Mouse (Mus musculus): Measurements from ENCODE around the gene Arhgdia. TPM values are rescaled to one million over a fixed set of nuclear protein-coding genes. Genes with fewer than 3 reads are reported as not detected.

Arhgdia gene
- 100 to 1,000 TPM; 326 to 340 TPM for total RNA-seq (2021)
- long read RNA-seq, experiment 1, transcript Arhgdia-202 (6 exons, 1,867 nt) = major isoform, 394 of 436 reads
- long read RNA-seq, experiment 1, transcript Arhgdia-201 (6 exons, 2,150 nt) = minor isoform, 9 of 436 reads
- long read RNA-seq, experiment 1, partial matches to known transcripts = 24 of 436 reads
- long read RNA-seq, experiment 1, other reads (novel, unspliced or antisense) = 9 of 436 reads
- long read RNA-seq, experiment 2, transcript Arhgdia-202 (6 exons, 1,867 nt) = major isoform, 162 of 259 reads
- long read RNA-seq, experiment 2, transcript Arhgdia-201 (6 exons, 2,150 nt) = minor isoform, 6 of 259 reads
- long read RNA-seq, experiment 2, partial matches to known transcripts = 3 of 259 reads
- long read RNA-seq, experiment 2, other reads (novel, unspliced or antisense) = 88 of 259 reads

GRCm38 (mm10) chr11:120581490-120582267, at the start of gene Arhgdia:
TSS of gene Arhgdia (minus strand) at chr11:120581624.
- DNase-seq (ENCODE audit: low spot score in 2 of 2) = peak; percentile 90 to 93

GRCm38 (mm10) chr11:120630401-120630871, 49.0 kb upstream of the Arhgdia start:
- peak in 1 of 2 experiments; percentile 40 for DNase-seq (ENCODE audit: low spot score in 2 of 2)

- DNase-seq (ENCODE audit: low spot score in 2 of 2) = peak; percentile 51 to 56
Measured at GRCm38 (mm10) chr11:120629911-120630310, 48.5 kb upstream of the Arhgdia start.

DNA sequence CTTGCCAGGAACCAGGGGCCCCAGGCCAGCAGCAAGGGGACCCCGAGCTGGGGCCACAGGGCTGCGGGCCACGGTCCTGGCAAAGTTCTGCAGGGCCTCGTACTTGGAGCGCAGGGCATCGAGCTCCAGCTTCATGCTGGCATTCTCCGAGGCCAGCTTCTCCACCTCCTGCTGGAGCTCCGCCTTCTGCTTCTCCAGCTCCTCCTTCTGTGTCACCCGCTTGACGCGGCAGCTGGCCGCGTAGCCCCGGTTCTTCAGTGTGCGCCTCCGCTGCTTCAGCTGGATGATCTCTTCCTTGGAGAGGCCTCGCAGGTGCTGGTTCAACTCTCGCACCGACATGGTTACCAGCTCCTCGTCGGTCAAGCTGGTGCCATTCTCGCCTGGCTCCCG, 47.9 kb upstream of the Arhgdia start:
- DNase-seq (ENCODE audit: low spot score in 2 of 2) = peak; percentile 45 to 48

- no peak for DNase-seq (ENCODE audit: low spot score in 2 of 2)
Measured at GRCm38 (mm10) chr11:120628601-120629340, 47.3 kb upstream of the Arhgdia start.

DNA sequence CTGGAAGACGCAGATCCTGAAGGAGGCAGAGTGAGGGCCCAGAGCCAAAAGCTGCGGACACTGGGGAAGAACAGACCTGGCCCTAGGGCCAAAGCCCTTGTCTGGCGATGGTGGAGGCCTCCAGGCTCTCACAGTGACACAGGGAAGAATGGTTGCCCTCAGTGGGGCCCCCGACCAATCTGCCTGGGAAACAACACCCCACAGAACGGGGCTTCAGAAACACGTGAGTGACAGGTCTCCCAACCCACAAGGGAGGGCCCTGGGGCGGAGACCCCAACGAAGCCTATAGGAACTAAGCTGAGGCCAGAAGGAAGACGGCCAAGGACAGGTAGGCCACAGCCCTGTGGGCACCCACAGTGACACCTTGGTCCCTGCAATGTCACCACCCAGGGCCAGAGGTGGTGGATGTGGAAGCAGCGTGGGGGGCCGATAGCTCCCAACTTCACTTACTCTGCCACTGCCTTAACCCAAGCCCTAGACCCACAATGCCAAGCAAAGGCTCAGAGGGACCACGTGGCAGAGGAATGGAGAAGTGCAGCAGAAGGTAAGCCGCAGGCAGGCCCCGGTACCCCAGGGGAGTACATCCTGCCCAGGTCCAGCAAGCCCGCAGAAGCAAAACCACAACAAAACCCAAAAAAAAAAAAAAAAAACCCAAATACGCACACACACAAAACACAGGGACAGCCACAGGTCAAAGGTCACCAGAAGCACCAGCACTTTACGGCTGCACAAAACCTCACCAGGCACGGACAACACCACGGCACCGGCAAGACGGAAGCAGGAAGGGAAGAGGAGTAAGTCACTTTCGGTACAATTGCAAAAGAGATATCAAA, 46.3 kb upstream of the Arhgdia start:
- DNase-seq (ENCODE audit: low spot score in 2 of 2) = peak in 1 of 2 experiments; percentile 22

DNA sequence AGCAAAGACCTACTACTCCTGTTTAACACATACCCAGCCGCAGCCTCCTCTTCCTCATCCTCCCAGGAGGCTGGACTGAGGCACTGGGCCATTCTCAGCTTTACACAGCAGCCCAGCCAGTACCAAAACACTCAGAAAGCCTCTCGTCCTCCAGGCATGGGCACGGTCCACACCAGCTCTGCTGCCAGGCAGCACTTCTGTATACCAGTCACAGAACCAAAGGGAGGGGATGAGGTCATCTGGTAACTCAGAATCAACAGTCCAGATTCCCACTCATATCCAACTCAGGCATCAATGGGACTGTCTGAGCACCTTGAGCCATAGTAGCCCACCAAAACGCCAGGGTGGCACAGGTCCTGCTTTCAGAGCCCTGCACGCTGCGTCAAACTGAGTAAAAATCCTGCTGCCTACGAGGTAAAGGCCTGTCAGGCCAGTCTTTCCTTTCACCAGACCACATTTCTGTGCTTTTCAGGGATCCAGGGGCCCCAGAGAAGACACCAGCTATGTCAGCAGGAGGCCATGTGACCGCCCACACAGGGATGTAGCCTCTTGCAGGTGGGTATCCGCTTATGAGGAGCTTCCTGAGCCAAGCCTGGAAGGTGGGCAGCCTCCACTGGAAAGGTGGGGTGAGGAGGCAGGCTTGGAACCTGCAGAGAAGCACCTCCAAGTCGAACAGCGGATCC, 45.5 kb upstream of the Arhgdia start:
- DNase-seq (ENCODE audit: low spot score in 2 of 2) = no peak

DNA sequence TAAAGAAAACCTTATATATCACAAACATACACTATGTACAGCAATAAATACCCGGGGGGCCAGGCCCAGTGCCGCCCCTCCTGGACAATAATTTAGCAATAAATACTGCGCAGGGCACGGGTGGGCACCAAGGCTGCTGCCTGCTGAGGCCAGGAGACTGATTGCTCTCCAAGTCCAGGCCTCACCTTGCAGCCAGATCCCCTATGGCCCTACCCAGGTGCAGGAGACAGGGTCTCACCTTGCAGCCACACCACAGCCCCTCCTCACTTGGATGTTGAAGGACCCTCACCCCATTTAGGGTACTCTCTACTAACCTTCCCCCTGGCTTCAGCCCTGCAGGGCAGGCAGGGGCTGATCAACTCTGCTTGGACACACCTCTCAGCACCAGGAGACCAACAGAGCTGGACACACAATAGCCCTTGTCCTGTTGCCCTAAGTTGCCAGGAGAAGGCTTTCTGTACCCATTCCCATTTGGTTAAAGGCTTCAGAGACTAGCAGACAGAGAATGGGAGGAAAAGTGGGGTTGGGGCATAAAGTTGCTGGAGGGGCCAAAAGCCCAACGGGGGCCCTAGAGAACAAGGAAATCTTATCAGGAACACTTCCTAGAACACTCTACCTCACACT, 43.8 kb upstream of the Arhgdia start, which contains the start of gene Sirt7:
TSS of gene Sirt7 (minus strand) at position 89 of the 624 bp plus-strand sequence.
- DNase-seq (ENCODE audit: low spot score in 2 of 2) = no peak

- peak; percentile 82 to 83 for DNase-seq (ENCODE audit: low spot score in 2 of 2)
Measured at GRCm38 (mm10) chr11:120624680-120625111, 43.3 kb upstream of the Arhgdia start.

- peak; percentile 56 to 72 for DNase-seq (ENCODE audit: low spot score in 2 of 2)
Measured at GRCm38 (mm10) chr11:120623961-120624679, 42.7 kb upstream of the Arhgdia start.

DNA sequence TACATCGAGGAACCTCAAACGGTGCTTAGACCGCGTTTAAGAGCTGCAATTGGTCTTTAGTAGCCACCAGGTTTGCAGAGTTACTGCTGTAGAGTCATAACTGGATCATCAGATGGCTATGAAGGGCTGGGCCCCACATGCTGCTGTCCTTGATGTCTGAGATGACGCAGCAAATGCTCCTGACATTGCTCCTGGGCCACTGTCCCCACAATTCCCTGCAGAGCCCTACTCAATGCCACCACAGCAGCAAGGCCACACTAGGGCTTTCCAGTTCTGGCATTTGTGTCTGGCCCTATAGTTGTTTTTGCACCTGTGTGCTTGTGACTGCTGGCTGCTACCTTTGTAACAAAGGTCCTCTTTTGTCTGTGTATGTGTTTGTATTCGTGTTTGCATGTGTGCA, 41.4 kb upstream of the Arhgdia start:
- DNase-seq (ENCODE audit: low spot score in 2 of 2) = no peak

DNA sequence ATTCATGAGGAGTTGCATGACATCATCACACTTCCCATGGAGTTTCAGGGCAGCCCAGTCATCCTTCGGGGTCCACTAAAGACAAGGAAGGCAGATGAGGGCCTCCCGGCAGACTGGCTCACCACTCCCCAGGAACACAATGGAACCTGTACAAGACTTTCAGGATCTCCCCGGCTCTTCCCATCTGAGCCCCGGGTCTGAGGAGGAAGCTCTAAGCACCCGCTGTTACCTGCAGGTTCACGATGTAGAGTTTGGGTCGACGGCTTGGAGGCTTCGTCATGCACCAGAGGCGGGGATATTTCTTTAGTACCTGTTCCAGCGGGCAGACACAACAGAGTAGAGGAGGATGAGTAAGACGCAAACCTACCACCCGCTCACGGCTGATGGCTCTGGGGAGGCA, 38.8 kb upstream of the Arhgdia start:
- no peak for DNase-seq (ENCODE audit: low spot score in 2 of 2)

GRCm38 (mm10) chr11:120618619-120619535, 37.5 kb upstream of the Arhgdia start:
- no peak for DNase-seq (ENCODE audit: low spot score in 2 of 2)

DNA sequence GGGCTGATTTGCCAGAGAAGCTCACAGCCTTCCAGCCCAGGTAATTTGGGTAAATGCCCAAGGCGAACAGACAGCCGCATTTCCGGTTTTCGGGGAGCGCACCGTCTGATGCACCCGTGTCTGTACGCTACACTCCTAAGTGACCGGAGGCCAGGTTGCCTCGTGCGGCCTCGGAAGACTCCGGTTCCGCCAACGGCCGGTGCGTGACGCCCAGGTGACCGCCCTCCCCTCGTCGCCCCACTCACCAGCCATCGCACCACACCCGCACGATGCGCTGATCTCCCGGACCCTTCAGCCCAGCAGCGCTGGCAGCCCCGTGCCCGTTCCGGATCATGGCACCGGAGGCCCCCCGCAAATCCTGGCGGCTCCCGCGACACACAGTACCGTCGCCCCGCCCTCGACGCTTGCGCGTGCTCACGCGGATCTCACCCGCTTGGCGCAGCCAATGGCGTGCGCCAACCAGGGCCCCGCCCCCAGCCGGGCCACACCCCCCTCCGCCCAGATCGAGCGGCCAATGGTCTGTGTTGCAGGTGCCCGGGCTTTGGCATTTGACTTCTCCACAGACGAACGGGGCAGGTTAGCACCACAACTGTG, 36.2 kb upstream of the Arhgdia start, which contains the start of gene Pcyt2:
TSS of gene Pcyt2 (minus strand) at position 418 of the 594 bp plus-strand sequence.
- DNase-seq (ENCODE audit: low spot score in 2 of 2) = peak; percentile 94

DNA sequence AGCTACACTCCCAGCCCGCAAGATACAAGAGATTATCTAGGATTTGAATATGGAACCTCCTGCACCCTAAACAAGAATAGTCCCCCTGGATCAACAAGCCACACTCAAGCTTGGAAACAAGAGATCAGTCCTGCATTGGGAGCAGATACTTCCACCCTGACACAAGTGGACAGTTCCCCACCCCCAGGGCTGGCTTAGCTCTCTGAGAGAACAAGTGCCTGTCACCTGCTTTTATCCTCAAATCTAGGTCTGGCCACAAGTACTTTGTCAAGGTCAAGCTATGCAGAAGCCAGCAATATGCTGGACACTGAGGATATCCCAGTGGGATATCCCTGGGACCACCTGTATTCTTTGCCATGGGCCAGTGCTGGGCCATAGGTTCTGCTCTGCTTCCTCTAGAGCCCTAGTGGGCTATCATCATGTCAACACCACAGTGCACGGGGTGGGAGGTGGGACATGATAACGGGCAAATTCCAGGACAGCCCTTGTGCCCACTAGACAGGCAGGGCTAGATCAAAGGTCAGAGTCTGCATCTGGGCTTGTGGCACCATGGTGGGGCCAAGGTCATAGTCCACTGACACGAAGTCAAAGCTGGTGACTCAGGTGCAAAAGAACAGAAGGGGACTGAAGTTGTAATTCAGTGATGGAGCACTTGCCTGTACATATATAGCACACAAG, 35.3 kb upstream of the Arhgdia start:
- DNase-seq (ENCODE audit: low spot score in 2 of 2) = no peak

- DNase-seq (ENCODE audit: low spot score in 2 of 2) = no peak
Measured at GRCm38 (mm10) chr11:120615606-120616203, 34.3 kb upstream of the Arhgdia start.
